Mouse (Mus musculus) heart, adult 2 months (tissue): ENCODE measurements at regions not wholly inside any gene's neighbourhood (a gene's known extent, or its start where the extent isn't known, plus 50 kb on each side); places are given as distances from the start of the nearest gene placed in this dataset.

Experiments
- DNase-seq, 2 experiments: peaks; one replicate each; pipeline ENCODE4 v3.0.0; 2021
- H3K27ac ChIP-seq: fragments of 200-600 bp; 2 replicates; pipeline ENCODE4 v1.8.1; 2022
- H3K27me3 ChIP-seq: fragments of 200-500 bp; 2 replicates; pipeline ENCODE4 v1.6.1; 2012; ENCODE audit warnings: mild to moderate bottlenecking, low read length, inconsistent platforms, mixed read lengths; ENCODE audit not compliant: control insufficient read depth, insufficient read depth
- H3K36me3 ChIP-seq: fragments of 200-500 bp; 2 replicates; pipeline ENCODE4 v1.6.1; 2012; ENCODE audit warnings: low read length, inconsistent platforms; ENCODE audit not compliant: control insufficient read depth, insufficient read depth
- H3K4me1 ChIP-seq: fragments of 200-500 bp; 2 replicates; pipeline ENCODE4 v1.6.1; 2011; ENCODE audit warnings: low read length; ENCODE audit not compliant: control insufficient read depth, insufficient read depth
- H3K4me3 ChIP-seq: fragments of 200-600 bp; 2 replicates; pipeline ENCODE4 v1.8.1; 2022
- H3K79me2 ChIP-seq: fragments of 200-500 bp; replicated peaks from 2 replicates; pipeline ENCODE4 v1.6.1; 2012; ENCODE audit warnings: mild to moderate bottlenecking, inconsistent platforms, low read length, moderate library complexity, mixed read lengths; ENCODE audit not compliant: control insufficient read depth, insufficient read depth
- H3K9ac ChIP-seq: fragments of 200-500 bp; 2 replicates; pipeline ENCODE4 v1.6.1; 2012; ENCODE audit warnings: low read depth, mild to moderate bottlenecking, control low read depth, inconsistent platforms, low read length, mixed read lengths
- CTCF ChIP-seq: fragments of 200-600 bp; IDR thresholded peaks from 2 replicates; pipeline ENCODE4 v1.8.1; 2022; ENCODE audit warnings: antibody characterized with exemption, mild to moderate bottlenecking, moderate library complexity
- EP300 ChIP-seq: fragments of 200-500 bp; IDR thresholded peaks from 2 replicates; pipeline ENCODE4 v1.6.1; 2011; ENCODE audit warnings: low read depth, low read length, control low read depth; ENCODE audit not compliant: insufficient read depth
- POLR2A ChIP-seq: fragments of 200-500 bp; IDR thresholded peaks from 2 replicates; pipeline ENCODE4 v1.6.1; 2011; ENCODE audit warnings: mild to moderate bottlenecking, low read depth, low read length, control low read depth; ENCODE audit not compliant: insufficient read depth
- WGBS: fragments of 180-500 bp; shearing (Covaris S2); methylation state at CpG from one replicate; pipeline ENCODE4 v1.1.7; 2018; 5-methylcytosine and 5-hydroxymethylcytosine counted together
- intact Hi-C: fragments of 180-260 bp; cut with DNase I; formaldehyde crosslinking; loops from one replicate; pipeline ENCODE4 v1.15.1; 2025

GRCm38 (mm10) chr2:7683355-7683754, 174.0 kb upstream of the Celf2 start:
- Histone ChIP-seq H3K36me3 (no peaks in the 10 kb centered on the region), H3K79me2 (no peaks in the 10 kb centered on the region), H3K4me1 (no peaks in the 10 kb centered on the region), H3K27ac (no peak overlapping the region), H3K9ac (no peak overlapping the region), H3K4me3 (no peak overlapping the region), H3K27me3 (no peaks in the 10 kb centered on the region)
- TF ChIP-seq EP300 (no peak), POLR2A (no peak), CTCF (no peak)
- intact Hi-C loops: no loop called here
- WGBS: 90% methylated on average over 1 of the region's 1 CpGs
- DNase-seq: no peak

GRCm38 (mm10) chr2:7640892-7641291, 131.5 kb upstream of the Celf2 start:
- Histone ChIP-seq H3K9ac (no peak overlapping the region), H3K36me3 (no peaks in the 10 kb centered on the region), H3K27me3 (no peaks in the 10 kb centered on the region), H3K79me2 (no peaks in the 10 kb centered on the region), H3K4me3 (no peak overlapping the region), H3K4me1 (no peaks in the 10 kb centered on the region), H3K27ac (no peak overlapping the region)
- WGBS: 76% methylated on average over 6 of the region's 6 CpGs
- intact Hi-C loops: no loop called here
- TF ChIP-seq POLR2A (no peak), EP300 (no peak), CTCF (no peak)
- DNase-seq: no peak

- Histone ChIP-seq H3K4me3 (no peak overlapping the region), H3K36me3 (no peaks in the 10 kb centered on the region), H3K4me1 (no peaks in the 10 kb centered on the region), H3K27me3 (no peaks in the 10 kb centered on the region), H3K27ac (no peak overlapping the region), H3K79me2 (no peaks in the 10 kb centered on the region), H3K9ac (no peak overlapping the region)
- TF ChIP-seq EP300 (no peak), POLR2A (no peak), CTCF (no peak)
- WGBS: 92% methylated on average over 5 of the region's 5 CpGs
- intact Hi-C loops: no loop called here
- no peak for DNase-seq
Measured at GRCm38 (mm10) chr2:7622716-7623285, 113.4 kb upstream of the Celf2 start.

GRCm38 (mm10) chr2:7619888-7620664, 110.7 kb upstream of the Celf2 start:
- peak; percentile 56; the same call in 1 of the 2 replicates for TF ChIP-seq EP300
- no peak for TF ChIP-seq POLR2A
- H3K27ac ChIP-seq: peak overlapping the region; percentile 62
- no peaks in the 10 kb centered on the region for H3K27me3 ChIP-seq
- DNase-seq: peak; percentile 52 to 83
- H3K4me3 ChIP-seq: no peak overlapping the region
- no peaks in the 10 kb centered on the region for H3K4me1 ChIP-seq
- H3K9ac ChIP-seq: no peak overlapping the region
- no peaks in the 10 kb centered on the region for H3K79me2 ChIP-seq
- 44% methylated on average over 9 of the region's 9 CpGs for WGBS
- H3K36me3 ChIP-seq: no peaks in the 10 kb centered on the region
- intact Hi-C loops: no loop called here

- DNase-seq: no peak
- no peak for TF ChIP-seq EP300
- TF ChIP-seq CTCF: no peak
- TF ChIP-seq POLR2A: no peak
- intact Hi-C loops: no loop called here
- 75% methylated on average over 2 of the region's 2 CpGs for WGBS
- H3K27me3 ChIP-seq: no peaks in the 10 kb centered on the region
- no peak overlapping the region for H3K9ac ChIP-seq
- no peaks in the 10 kb centered on the region for H3K4me1 ChIP-seq
- no peaks in the 10 kb centered on the region for H3K36me3 ChIP-seq
- H3K79me2 ChIP-seq: no peaks in the 10 kb centered on the region
- no peak overlapping the region for H3K27ac ChIP-seq
- no peak overlapping the region for H3K4me3 ChIP-seq
Measured at GRCm38 (mm10) chr2:7578196-7578595, 68.8 kb upstream of the Celf2 start.
